Mouse (Mus musculus): ENCODE data around the gene Gcnt1. TPM values are rescaled to one million over a fixed set of nuclear protein-coding genes. Genes with fewer than 3 reads are reported as not detected.

The Gcnt1 gene
- polyA plus RNA-seq, 1 experiment from 2014 or later = 7.8 TPM

DNA sequence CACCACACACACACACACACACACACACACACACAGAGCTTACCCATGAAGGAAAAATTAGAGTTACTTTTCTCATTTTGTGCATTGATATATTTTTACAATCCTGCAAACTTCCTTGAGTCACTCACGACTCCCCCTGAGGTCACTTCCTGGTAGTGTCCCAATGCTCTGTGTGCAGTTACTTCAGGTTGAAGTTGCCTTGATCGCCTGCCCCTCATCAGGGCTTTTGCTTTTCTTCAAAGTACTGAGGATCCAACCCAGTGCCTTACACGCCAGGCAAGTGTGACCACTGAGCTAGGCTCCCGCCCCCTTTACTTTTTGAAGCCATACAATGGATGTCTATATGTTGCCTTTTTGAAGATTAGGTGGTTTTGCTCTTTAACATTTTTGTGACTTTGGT, 27.3 kb upstream of the Gcnt1 start:
- no peak for ATAC-seq (ENCODE audit: low read depth)
- H3K9me3 ChIP-seq (ENCODE audit: control insufficient read depth, low read length) = no peaks in the 10 kb centered on the region
- H3K4me3 ChIP-seq (ENCODE audit: low read depth, low read length) = no peak overlapping the region
- H3K27ac ChIP-seq (replicated peaks; ENCODE audit: low read depth, low read length) = no peak overlapping the region
- H3K27me3 ChIP-seq (replicated peaks; ENCODE audit: control insufficient read depth, insufficient read depth, low read length) = no peaks in the 10 kb centered on the region
- H3K4me2 ChIP-seq (ENCODE audit: low read depth, low read length) = no peak overlapping the region
- H3K9ac ChIP-seq (ENCODE audit: low read depth, low read length) = no peak overlapping the region
- H3K36me3 ChIP-seq (ENCODE audit: control insufficient read depth, insufficient read depth, low read length) = peaks cover 39% of the 10 kb centered on the region
- no peak for DNase-seq (ENCODE audit: low spot score)
- H3K4me1 ChIP-seq (ENCODE audit: control insufficient read depth, insufficient read depth, low read length) = peaks cover 4% of the 10 kb centered on the region; the same call in 1 of the 2 replicates
- 88% methylated on average over 4 of the region's 4 CpGs for WGBS

DNA sequence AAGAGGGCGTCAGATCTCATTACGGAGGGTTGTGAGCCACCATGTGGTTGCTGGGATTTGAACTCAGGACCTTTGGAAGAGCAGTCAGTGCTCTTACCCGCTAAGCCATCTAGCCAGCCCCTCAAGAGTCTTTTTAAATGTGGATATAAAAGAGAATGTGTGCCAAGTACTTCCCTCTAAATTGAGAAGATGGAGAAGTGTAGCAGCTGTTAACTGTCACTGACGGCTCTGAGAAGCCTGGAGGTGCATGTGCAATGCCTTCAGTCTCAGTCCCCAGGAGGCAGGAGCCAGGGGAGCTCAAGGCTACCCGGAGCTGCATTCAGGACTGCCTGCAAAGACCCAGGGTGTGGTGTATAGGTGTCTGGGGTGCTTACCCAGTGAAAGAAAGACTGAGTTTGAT, 25.3 kb upstream of the Gcnt1 start:
- ATAC-seq (ENCODE audit: low read depth) (no peak), DNase-seq (ENCODE audit: low spot score) (no peak)
- Histone ChIP-seq H3K4me3 (ENCODE audit: low read depth, low read length) (no peak overlapping the region), H3K4me1 (ENCODE audit: control insufficient read depth, insufficient read depth, low read length) (peaks cover 8% of the 10 kb centered on the region), H3K9me3 (ENCODE audit: control insufficient read depth, low read length) (no peaks in the 10 kb centered on the region), H3K4me2 (ENCODE audit: low read depth, low read length) (no peak overlapping the region), H3K27me3 (replicated peaks; ENCODE audit: control insufficient read depth, insufficient read depth, low read length) (no peaks in the 10 kb centered on the region), H3K36me3 (ENCODE audit: control insufficient read depth, insufficient read depth, low read length) (peaks cover 39% of the 10 kb centered on the region), H3K27ac (replicated peaks; ENCODE audit: low read depth, low read length) (no peak overlapping the region), H3K9ac (ENCODE audit: low read depth, low read length) (no peak overlapping the region)
- 72% methylated on average over 5 of the region's 5 CpGs for WGBS

DNA sequence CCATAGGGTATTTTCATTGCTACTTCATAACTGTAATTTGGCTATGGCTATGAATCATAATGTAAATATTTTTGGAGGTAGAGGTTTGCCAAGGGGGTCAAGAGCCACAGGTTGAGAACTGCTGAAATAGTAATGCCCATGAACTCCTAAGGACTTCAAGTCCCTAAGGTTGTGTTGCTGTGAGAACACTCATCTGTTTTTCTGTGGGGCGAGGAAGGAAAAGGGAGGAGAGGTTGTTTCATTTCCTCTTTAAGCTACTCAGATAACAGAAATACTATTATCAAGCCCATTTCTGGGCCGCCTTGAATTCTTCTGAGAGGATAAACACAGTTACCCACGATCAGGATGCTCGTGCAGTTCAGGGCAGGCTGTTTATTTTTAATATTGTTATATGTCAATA, 24.2 kb upstream of the Gcnt1 start:
- ATAC-seq (ENCODE audit: low read depth) (no peak), DNase-seq (ENCODE audit: low spot score) (no peak)
- Histone ChIP-seq H3K9ac (ENCODE audit: low read depth, low read length) (no peak overlapping the region), H3K4me3 (ENCODE audit: low read depth, low read length) (no peak overlapping the region), H3K36me3 (ENCODE audit: control insufficient read depth, insufficient read depth, low read length) (peaks cover 39% of the 10 kb centered on the region), H3K27me3 (replicated peaks; ENCODE audit: control insufficient read depth, insufficient read depth, low read length) (no peaks in the 10 kb centered on the region), H3K27ac (replicated peaks; ENCODE audit: low read depth, low read length) (no peak overlapping the region), H3K9me3 (ENCODE audit: control insufficient read depth, low read length) (no peaks in the 10 kb centered on the region), H3K4me2 (ENCODE audit: low read depth, low read length) (no peak overlapping the region), H3K4me1 (ENCODE audit: control insufficient read depth, insufficient read depth, low read length) (peaks cover 8% of the 10 kb centered on the region)
- WGBS = 85% methylated on average over 4 of the region's 4 CpGs

DNA sequence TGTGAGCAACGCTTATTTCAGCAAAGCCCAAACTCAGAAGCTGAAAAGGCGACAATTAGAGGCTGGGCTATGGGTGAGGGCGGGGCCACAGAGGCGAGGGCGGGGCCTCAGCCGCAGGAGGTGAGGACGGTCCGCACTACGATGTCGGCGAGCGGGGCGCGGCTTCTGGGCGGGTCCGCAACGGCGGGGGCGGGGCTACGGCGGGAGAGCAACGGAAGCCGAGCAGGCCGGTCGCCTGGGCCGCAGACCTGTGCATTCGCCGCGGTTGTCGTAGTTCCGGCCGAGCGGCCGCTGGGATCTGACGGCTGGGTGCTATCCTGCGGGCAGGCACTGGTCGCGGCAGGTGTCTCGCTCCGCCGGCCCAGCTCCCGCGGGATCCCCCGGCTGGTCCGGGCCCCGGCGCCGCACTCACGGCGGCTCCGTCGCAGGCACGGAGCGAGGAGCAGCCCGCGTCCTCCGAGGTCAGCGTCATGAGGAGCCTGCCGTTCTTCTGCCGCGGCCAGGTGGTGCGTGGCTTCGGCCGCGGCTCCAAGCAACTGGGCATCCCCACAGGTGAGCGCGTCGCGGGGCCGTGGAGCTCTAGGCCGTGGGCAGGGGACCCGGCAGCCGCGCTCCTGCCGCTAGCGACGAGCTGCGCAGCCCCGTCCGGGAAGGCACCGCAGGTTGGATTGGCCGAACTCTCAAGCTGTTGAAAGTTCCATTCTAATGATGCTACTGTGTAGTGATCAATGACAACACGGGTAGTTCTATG, 21.4 kb upstream of the Gcnt1 start, which contains the start of gene Rfk:
Rfk (plus strand) TSS at position 203 of the 751 bp plus-strand sequence.
- peak; percentile 94 for DNase-seq (ENCODE audit: low spot score)
- under 1% methylated on average over 45 of the region's 83 CpGs for WGBS
- Histone ChIP-seq H3K9me3 (ENCODE audit: control insufficient read depth, low read length) (no peaks in the 10 kb centered on the region), H3K4me2 (ENCODE audit: low read depth, low read length) (peak within 1 kb of the TSS; percentile 55), H3K9ac (ENCODE audit: low read depth, low read length) (peak within 1 kb of the TSS; percentile 90), H3K36me3 (ENCODE audit: control insufficient read depth, insufficient read depth, low read length) (peaks cover 22% of the 10 kb centered on the region), H3K4me3 (ENCODE audit: low read depth, low read length) (peak within 1 kb of the TSS; percentile 91), H3K4me1 (ENCODE audit: control insufficient read depth, insufficient read depth, low read length) (peaks cover 8% of the 10 kb centered on the region), H3K27ac (replicated peaks; ENCODE audit: low read depth, low read length) (peak within 1 kb of the TSS; percentile 65), H3K27me3 (replicated peaks; ENCODE audit: control insufficient read depth, insufficient read depth, low read length) (no peaks in the 10 kb centered on the region)
- ATAC-seq (ENCODE audit: low read depth) = peak; percentile 97

DNA sequence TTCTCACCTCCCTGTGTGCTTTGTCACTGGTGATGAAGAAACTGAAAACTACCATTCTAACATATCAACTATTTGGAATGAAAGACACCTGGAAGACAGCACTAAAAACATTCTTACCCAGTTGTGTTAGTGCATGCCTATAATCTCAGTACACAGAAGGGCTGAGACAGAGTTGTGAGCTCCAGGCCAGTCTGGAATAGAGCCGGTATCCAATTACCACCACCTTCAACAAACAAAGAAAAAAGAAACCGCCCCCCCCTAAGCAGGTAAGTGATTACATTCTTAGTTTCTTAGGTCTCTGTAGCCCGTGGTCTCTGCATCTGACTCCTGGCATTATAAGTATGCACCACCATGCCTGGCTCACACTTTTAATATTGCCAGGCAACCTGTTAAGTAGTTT, 20.2 kb upstream of the Gcnt1 start:
- Histone ChIP-seq H3K4me1 (ENCODE audit: control insufficient read depth, insufficient read depth, low read length) (peaks cover 8% of the 10 kb centered on the region), H3K27me3 (replicated peaks; ENCODE audit: control insufficient read depth, insufficient read depth, low read length) (no peaks in the 10 kb centered on the region), H3K9me3 (ENCODE audit: control insufficient read depth, low read length) (no peaks in the 10 kb centered on the region), H3K27ac (replicated peaks; ENCODE audit: low read depth, low read length) (no peak overlapping the region), H3K9ac (ENCODE audit: low read depth, low read length) (no peak overlapping the region), H3K4me3 (ENCODE audit: low read depth, low read length) (0 out of 2 replicates have a peak overlapping the region, but pooled peaks have one; percentile 91), H3K36me3 (ENCODE audit: control insufficient read depth, insufficient read depth, low read length) (peaks cover 10% of the 10 kb centered on the region; the same call in 1 of the 2 replicates), H3K4me2 (ENCODE audit: low read depth, low read length) (peak overlapping the region; percentile 55)
- ATAC-seq (ENCODE audit: low read depth) (peak; percentile 20; the same call in 1 of the 2 replicates), DNase-seq (ENCODE audit: low spot score) (peak; percentile 55)
- 6% methylated on average over 3 of the region's 3 CpGs for WGBS

DNA sequence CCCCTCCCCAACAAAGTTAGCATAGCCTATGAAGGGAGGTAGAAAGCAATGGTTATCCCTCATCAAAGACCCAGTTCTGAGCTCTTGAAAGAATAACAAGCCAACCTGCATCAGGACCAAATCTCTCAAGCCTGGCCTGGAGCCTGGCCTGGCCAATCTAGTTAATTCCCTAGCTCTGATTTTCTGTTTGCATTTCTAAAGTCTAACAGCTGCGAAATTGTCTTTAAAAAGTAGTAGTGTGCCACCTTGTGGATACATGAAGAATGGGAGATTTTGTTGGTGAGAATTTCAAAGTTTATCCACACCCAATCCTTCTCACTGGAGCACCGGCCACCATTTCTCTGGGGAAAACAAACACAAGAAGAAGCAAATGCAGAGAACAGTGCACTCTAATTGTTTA, 15.8 kb upstream of the Gcnt1 start:
- H3K4me2 ChIP-seq (ENCODE audit: low read depth, low read length) = no peak overlapping the region
- no peak overlapping the region for H3K9ac ChIP-seq (ENCODE audit: low read depth, low read length)
- H3K9me3 ChIP-seq (ENCODE audit: control insufficient read depth, low read length) = no peaks in the 10 kb centered on the region
- 18% methylated on average over 2 of the region's 2 CpGs for WGBS
- H3K27me3 ChIP-seq (replicated peaks; ENCODE audit: control insufficient read depth, insufficient read depth, low read length) = no peaks in the 10 kb centered on the region
- ATAC-seq (ENCODE audit: low read depth) (no peak), DNase-seq (ENCODE audit: low spot score) (peak; percentile 78)
- H3K27ac ChIP-seq (replicated peaks; ENCODE audit: low read depth, low read length) = no peak overlapping the region
- H3K4me3 ChIP-seq (ENCODE audit: low read depth, low read length) = no peak overlapping the region
- no peaks in the 10 kb centered on the region for H3K36me3 ChIP-seq (ENCODE audit: control insufficient read depth, insufficient read depth, low read length)
- H3K4me1 ChIP-seq (ENCODE audit: control insufficient read depth, insufficient read depth, low read length) = no peaks in the 10 kb centered on the region

DNA sequence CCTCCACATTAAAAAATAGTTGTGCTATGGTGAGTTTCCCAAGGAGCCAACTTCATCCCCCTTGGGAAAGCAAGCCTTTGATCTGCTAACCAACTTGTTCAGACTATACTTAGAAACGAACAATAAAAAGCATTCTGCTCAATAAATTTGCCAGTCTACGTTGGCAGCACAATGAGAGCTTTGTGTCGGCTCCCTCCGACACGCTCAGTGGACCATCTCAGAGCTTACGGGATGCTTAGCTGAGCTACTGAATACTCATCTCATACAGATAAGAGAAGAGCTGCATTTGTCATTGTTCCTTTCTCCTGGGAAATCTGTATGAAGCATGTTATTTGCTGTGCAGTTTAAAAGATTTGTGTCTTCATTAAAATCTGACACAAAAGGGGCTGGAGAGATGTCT, 13.8 kb upstream of the Gcnt1 start:
- H3K9me3 ChIP-seq (ENCODE audit: control insufficient read depth, low read length) = no peaks in the 10 kb centered on the region
- no peaks in the 10 kb centered on the region for H3K27me3 ChIP-seq (replicated peaks; ENCODE audit: control insufficient read depth, insufficient read depth, low read length)
- H3K27ac ChIP-seq (replicated peaks; ENCODE audit: low read depth, low read length) = no peak overlapping the region
- no peaks in the 10 kb centered on the region for H3K36me3 ChIP-seq (ENCODE audit: control insufficient read depth, insufficient read depth, low read length)
- H3K4me1 ChIP-seq (ENCODE audit: control insufficient read depth, insufficient read depth, low read length) = no peaks in the 10 kb centered on the region
- peak; percentile 32 for DNase-seq (ENCODE audit: low spot score)
- WGBS = 46% methylated on average over 6 of the region's 6 CpGs
- H3K4me2 ChIP-seq (ENCODE audit: low read depth, low read length) = no peak overlapping the region
- no peak for ATAC-seq (ENCODE audit: low read depth)
- H3K4me3 ChIP-seq (ENCODE audit: low read depth, low read length) = no peak overlapping the region
- no peak overlapping the region; the same call in 1 of the 2 replicates for H3K9ac ChIP-seq (ENCODE audit: low read depth, low read length)

DNA sequence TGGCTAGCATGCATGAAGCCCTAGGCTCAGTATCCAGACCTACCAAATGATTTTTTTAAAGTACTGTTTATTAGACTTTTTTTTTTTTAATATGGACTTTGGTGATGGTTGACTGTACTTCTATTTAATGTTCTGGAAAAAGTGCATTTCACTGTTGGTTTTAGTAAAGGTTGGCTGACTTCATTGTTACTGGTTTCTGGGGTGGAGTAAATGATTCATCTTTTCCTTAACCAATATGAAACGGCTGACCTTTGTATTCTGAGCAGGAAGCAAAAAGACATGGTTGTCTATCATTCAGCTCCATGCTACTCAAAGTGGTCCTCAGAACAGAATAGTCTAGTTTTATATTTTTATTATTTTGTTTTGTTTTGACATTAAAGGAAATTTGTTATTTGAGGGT, 12.8 kb upstream of the Gcnt1 start:
- no peak overlapping the region for H3K9ac ChIP-seq (ENCODE audit: low read depth, low read length)
- H3K36me3 ChIP-seq (ENCODE audit: control insufficient read depth, insufficient read depth, low read length) = no peaks in the 10 kb centered on the region
- H3K4me3 ChIP-seq (ENCODE audit: low read depth, low read length) = no peak overlapping the region
- no peaks in the 10 kb centered on the region for H3K4me1 ChIP-seq (ENCODE audit: control insufficient read depth, insufficient read depth, low read length)
- WGBS = 69% methylated on average over 1 of the region's 1 CpGs
- H3K4me2 ChIP-seq (ENCODE audit: low read depth, low read length) = no peak overlapping the region
- DNase-seq (ENCODE audit: low spot score) (no peak), ATAC-seq (ENCODE audit: low read depth) (no peak)
- no peaks in the 10 kb centered on the region for H3K27me3 ChIP-seq (replicated peaks; ENCODE audit: control insufficient read depth, insufficient read depth, low read length)
- H3K9me3 ChIP-seq (ENCODE audit: control insufficient read depth, low read length) = no peaks in the 10 kb centered on the region
- no peak overlapping the region for H3K27ac ChIP-seq (replicated peaks; ENCODE audit: low read depth, low read length)

DNA sequence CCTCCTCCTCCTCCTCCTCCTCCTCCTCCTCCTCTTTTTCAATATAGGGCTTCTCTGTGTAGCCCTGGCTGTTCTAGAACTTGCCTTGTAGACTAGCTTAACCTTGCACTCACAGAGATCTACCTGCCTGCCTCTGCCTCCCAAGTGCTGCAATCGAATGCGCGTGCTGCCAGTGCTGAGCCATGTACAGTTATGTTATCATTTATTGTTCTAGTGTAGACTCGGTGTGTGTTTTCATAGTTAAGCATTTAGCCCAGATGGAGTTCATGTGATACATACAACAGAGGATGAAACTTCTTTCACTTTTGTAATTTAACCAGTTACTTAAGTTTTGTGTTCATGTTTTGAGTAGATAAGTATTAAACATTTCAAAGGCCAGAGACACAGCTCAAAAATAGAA, 12.4 kb upstream of the Gcnt1 start:
- Histone ChIP-seq H3K9me3 (ENCODE audit: control insufficient read depth, low read length) (no peaks in the 10 kb centered on the region), H3K9ac (ENCODE audit: low read depth, low read length) (no peak overlapping the region), H3K27me3 (replicated peaks; ENCODE audit: control insufficient read depth, insufficient read depth, low read length) (no peaks in the 10 kb centered on the region), H3K36me3 (ENCODE audit: control insufficient read depth, insufficient read depth, low read length) (no peaks in the 10 kb centered on the region), H3K27ac (replicated peaks; ENCODE audit: low read depth, low read length) (no peak overlapping the region), H3K4me2 (ENCODE audit: low read depth, low read length) (no peak overlapping the region), H3K4me3 (ENCODE audit: low read depth, low read length) (no peak overlapping the region), H3K4me1 (ENCODE audit: control insufficient read depth, insufficient read depth, low read length) (no peaks in the 10 kb centered on the region)
- 96% methylated on average over 4 of the region's 4 CpGs for WGBS
- DNase-seq (ENCODE audit: low spot score) (no peak), ATAC-seq (ENCODE audit: low read depth) (no peak)

Measured in embryonic facial prominence, embryonic 14.5 days (tissue).